Mouse (Mus musculus) heart, embryonic 15.5 days (tissue): ENCODE measurements around the gene Sinhcaf. TPM values are rescaled to one million over a fixed set of nuclear protein-coding genes. Genes with fewer than 3 reads are reported as not detected.
"Not testable (repeated sequence)": the region's sequence is repeated elsewhere in the genome, so short reads cannot be mapped to it uniquely, and the experiment has no call there.

Experiments used
- ATAC-seq: fragments of 200-750 bp; cut with Nextera tagmentation; replicated peaks from 2 replicates; pipeline ENCODE4 v1.8.0; 2017; ENCODE audit warnings: low read depth, moderate TSS enrichment; ENCODE audit not compliant: insufficient number of reproducible peaks, insufficient read depth, low FRiP score
- H3K27ac ChIP-seq: fragments of 300-500 bp; sonication (generic); 2 replicates; pipeline ENCODE4 v1.5.1; 2015; ENCODE audit warnings: mild to moderate bottlenecking, inconsistent platforms
- H3K27me3 ChIP-seq: fragments of 300-500 bp; sonication (generic); 2 replicates; pipeline ENCODE4 v1.6.1; 2015; ENCODE audit warnings: inconsistent platforms
- H3K36me3 ChIP-seq: fragments of 300-500 bp; sonication (generic); 2 replicates; pipeline ENCODE4 v1.6.1; 2015; ENCODE audit warnings: mild to moderate bottlenecking, inconsistent platforms
- H3K4me1 ChIP-seq: fragments of 300-500 bp; sonication (generic); replicated peaks from 2 replicates; pipeline ENCODE4 v1.6.1; 2015; ENCODE audit warnings: inconsistent platforms
- H3K4me2 ChIP-seq: fragments of 300-500 bp; sonication (generic); 2 replicates; pipeline ENCODE4 v1.6.1; 2015; ENCODE audit warnings: inconsistent platforms, mild to moderate bottlenecking, moderate library complexity
- H3K4me3 ChIP-seq: fragments of 300-500 bp; sonication (generic); 2 replicates; pipeline ENCODE4 v1.5.1; 2015; ENCODE audit warnings: mild to moderate bottlenecking, inconsistent platforms
- H3K9ac ChIP-seq: fragments of 300-500 bp; sonication (generic); 2 replicates; pipeline ENCODE4 v1.6.1; 2015; ENCODE audit warnings: mild to moderate bottlenecking, inconsistent platforms
- H3K9me3 ChIP-seq: fragments of 300-500 bp; sonication (generic); replicated peaks from 2 replicates; pipeline ENCODE4 v1.6.1; 2016; ENCODE audit warnings: inconsistent platforms
- WGBS: fragments of 180-500 bp; shearing (Covaris S2); methylation state at CpG from one replicate; pipeline ENCODE4 v1.1.7; 2015; ENCODE audit warnings: mixed read lengths; 5-methylcytosine and 5-hydroxymethylcytosine counted together
- polyA plus RNA-seq: library from polyadenylated mRNA; unstranded; fragments of >200 nt; fragmentation: Nextera tagmentation; extraction: Ambion mirVana; gene quantifications from 2 replicates; pipeline ENCODE4 v1.2.1, GENCODE M21; 2015

Sinhcaf gene
- polyA plus RNA-seq, 1 experiment from 2014 or later: 44.6 TPM

DNA sequence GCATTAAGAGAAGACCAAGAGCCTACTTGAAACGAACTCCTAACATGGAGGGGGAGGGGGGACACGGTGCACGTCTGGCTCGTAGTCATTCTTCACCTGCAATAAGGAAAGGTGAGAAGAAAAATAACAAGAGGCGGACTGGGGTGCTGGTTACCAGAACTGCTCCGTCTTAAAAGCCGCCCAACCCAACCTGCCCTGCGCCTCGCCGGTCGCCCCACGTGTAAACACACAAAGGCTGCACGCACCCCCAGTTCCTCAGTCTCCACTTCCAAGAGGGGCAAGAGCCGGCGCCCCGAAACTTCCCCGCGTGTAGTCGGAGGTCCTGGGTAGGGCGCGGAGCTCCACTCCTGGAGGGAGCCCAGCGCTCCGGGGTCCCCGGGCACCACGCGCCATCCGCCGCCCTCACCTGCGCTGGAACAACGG lies 1.9 kb downstream of the Sinhcaf start:
- peak overlapping the region; percentile 81 for H3K4me2 ChIP-seq
- H3K36me3 ChIP-seq: no peaks in the 10 kb centered on the region
- peak overlapping the region; percentile 75 for H3K4me3 ChIP-seq
- WGBS: under 1% methylated on average over 30 of the region's 30 CpGs
- peak overlapping the region; percentile 81 for H3K9ac ChIP-seq
- no peaks in the 10 kb centered on the region for H3K27me3 ChIP-seq
- no peaks in the 10 kb centered on the region for H3K9me3 ChIP-seq
- peaks cover 7% of the 10 kb centered on the region for H3K4me1 ChIP-seq
- ATAC-seq: no peak
- H3K27ac ChIP-seq: peak overlapping the region; percentile 92

GRCm38 (mm10) chr6:148943695-148944094 lies 2.6 kb downstream of the Sinhcaf start:
- Histone ChIP-seq H3K9me3 (no peaks in the 10 kb centered on the region), H3K27ac (no peak overlapping the region), H3K27me3 (no peaks in the 10 kb centered on the region), H3K9ac (no peak overlapping the region), H3K4me3 (peak overlapping the region; percentile 75), H3K4me1 (peaks cover 7% of the 10 kb centered on the region), H3K36me3 (no peaks in the 10 kb centered on the region), H3K4me2 (peak overlapping the region; percentile 81)
- no peak for ATAC-seq
- WGBS: 28% methylated on average over 3 of the region's 3 CpGs

- WGBS: 78% methylated on average over 4 of the region's 4 CpGs
These were observed 3.9 kb downstream of the Sinhcaf start for GRCm38 (mm10) chr6:148942406-148942805.

GRCm38 (mm10) chr6:148941880-148942279 lies 4.4 kb downstream of the Sinhcaf start:
- H3K4me2 ChIP-seq: no peak overlapping the region
- H3K36me3 ChIP-seq: no peaks in the 10 kb centered on the region
- H3K4me1 ChIP-seq: peaks cover 4% of the 10 kb centered on the region
- no peak overlapping the region for H3K27ac ChIP-seq
- WGBS: 65% methylated on average over 5 of the region's 5 CpGs
- H3K27me3 ChIP-seq: no peaks in the 10 kb centered on the region
- ATAC-seq: no peak
- no peaks in the 10 kb centered on the region for H3K9me3 ChIP-seq
- no peak overlapping the region for H3K9ac ChIP-seq
- H3K4me3 ChIP-seq: no peak overlapping the region

More at GRCm38 (mm10) chr6:148942406-148942805, 3.9 kb downstream of the Sinhcaf start:
- no peak overlapping the region for H3K4me3 ChIP-seq
- H3K4me2 ChIP-seq: no peak overlapping the region
- no peak overlapping the region for H3K27ac ChIP-seq
- H3K36me3 ChIP-seq: no peaks in the 10 kb centered on the region
- peaks cover 7% of the 10 kb centered on the region for H3K4me1 ChIP-seq
- no peak overlapping the region for H3K9ac ChIP-seq
- no peak for ATAC-seq
- no peaks in the 10 kb centered on the region for H3K27me3 ChIP-seq
- no peaks in the 10 kb centered on the region for H3K9me3 ChIP-seq

- H3K9ac ChIP-seq, H3K4me1 ChIP-seq, H3K27ac ChIP-seq, ATAC-seq, H3K27me3 ChIP-seq, H3K9me3 ChIP-seq, H3K4me2 ChIP-seq, H3K4me3 ChIP-seq, H3K36me3 ChIP-seq: not testable (repeated sequence)
- WGBS: 88% methylated on average over 2 of the region's 3 CpGs
These were observed 5.9 kb downstream of the Sinhcaf start for GRCm38 (mm10) chr6:148940383-148940782.

DNA sequence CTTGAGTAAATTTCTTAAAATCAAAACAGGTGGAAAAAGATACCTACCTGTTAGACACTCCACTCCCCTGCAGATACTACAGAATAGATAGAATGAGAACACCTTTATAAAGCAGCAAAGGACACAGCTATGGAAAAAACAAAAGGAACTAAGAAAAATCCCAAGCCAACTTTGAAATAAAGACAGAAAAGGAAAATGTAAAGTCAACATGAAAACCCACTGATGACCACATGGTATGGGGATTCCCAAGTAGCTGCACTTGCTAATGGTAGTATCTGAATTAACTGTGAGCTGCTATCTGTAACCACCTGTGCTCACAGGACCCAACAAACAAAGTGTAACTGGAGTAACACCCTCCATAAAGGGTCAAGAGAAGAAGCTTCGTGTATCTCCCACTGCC lies 8.6 kb downstream of the Sinhcaf start:
- no peak overlapping the region for H3K9ac ChIP-seq
- no peaks in the 10 kb centered on the region for H3K36me3 ChIP-seq
- 61% methylated on average over 1 of the region's 1 CpGs for whole genome bisulfite sequencing
- H3K4me3 ChIP-seq: no peak overlapping the region
- H3K4me1 ChIP-seq: peaks cover 11% of the 10 kb centered on the region
- H3K9me3 ChIP-seq: no peaks in the 10 kb centered on the region
- no peak overlapping the region for H3K27ac ChIP-seq
- H3K27me3 ChIP-seq: no peaks in the 10 kb centered on the region
- no peak for ATAC-seq
- H3K4me2 ChIP-seq: no peak overlapping the region

DNA sequence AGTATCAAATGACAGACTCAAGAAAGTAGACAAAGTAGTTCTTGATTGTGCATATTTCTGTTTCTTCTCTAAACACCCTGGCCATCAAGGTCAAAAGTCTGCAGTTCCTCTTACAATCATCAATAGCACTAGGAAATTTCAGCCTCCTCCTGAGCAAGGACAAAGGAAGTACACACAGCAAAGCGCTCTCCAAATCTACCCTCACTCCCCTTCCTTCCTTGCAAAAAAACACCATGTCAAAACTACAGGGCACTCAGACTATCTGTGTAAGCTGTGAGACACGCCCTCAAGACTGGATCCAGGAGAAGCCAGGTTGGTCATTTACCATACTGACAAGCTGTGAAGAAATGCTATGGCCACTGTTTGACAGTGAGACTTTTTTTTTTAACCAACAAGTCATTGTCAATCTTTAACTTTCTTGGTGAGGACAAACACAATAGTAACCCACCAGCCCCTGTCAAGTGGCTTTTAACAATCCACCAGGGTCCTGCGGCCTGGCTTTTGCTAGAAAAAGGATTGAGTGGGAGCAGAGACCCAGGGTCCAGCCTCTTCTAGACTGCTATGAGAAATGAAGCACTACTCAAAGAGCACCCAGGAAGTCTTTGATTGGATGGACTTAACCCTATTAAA lies 11.2 kb downstream of the Sinhcaf start:
- no peak overlapping the region for H3K27ac ChIP-seq
- ATAC-seq: no peak
- peaks cover 11% of the 10 kb centered on the region for H3K4me1 ChIP-seq
- H3K36me3 ChIP-seq: peaks cover 20% of the 10 kb centered on the region
- WGBS: 67% methylated on average over 3 of the region's 3 CpGs
- H3K9ac ChIP-seq: no peak overlapping the region
- no peak overlapping the region for H3K4me2 ChIP-seq
- H3K4me3 ChIP-seq: no peak overlapping the region
- H3K9me3 ChIP-seq: no peaks in the 10 kb centered on the region
- H3K27me3 ChIP-seq: no peaks in the 10 kb centered on the region

DNA sequence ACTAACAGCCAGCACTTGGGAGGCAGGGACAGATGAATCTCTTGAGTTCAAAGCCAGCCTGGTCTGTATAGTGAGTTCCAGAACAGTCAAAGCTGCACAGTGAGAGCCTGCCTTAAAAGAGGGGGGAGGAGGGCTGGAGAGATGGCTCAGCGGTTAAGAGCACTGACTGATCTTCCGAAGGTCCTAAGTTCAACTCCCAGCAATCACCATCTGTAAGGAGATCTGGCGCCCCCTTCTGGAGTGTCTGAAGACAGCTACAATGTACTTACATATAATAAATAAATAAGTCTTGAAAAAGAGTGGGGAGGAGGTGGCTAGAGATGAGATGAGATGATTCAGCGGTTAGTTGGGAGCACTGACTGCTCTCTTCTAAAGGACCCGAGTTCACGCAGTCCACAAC lies 15.0 kb downstream of the Sinhcaf start:
- H3K9ac ChIP-seq: no peak overlapping the region
- WGBS: 83% methylated on average over 6 of the region's 6 CpGs
- H3K36me3 ChIP-seq: peaks cover 53% of the 10 kb centered on the region
- H3K27ac ChIP-seq: no peak overlapping the region
- H3K4me3 ChIP-seq: no peak overlapping the region
- peaks cover 9% of the 10 kb centered on the region for H3K4me1 ChIP-seq
- no peaks in the 10 kb centered on the region for H3K9me3 ChIP-seq
- no peak overlapping the region for H3K4me2 ChIP-seq
- H3K27me3 ChIP-seq: no peaks in the 10 kb centered on the region
- ATAC-seq: no peak

GRCm38 (mm10) chr6:148918841-148919398 lies 27.3 kb downstream of the Sinhcaf start:
- Histone ChIP-seq H3K4me3 (no peak overlapping the region), H3K27ac (no peak overlapping the region), H3K4me2 (no peak overlapping the region), H3K27me3 (no peaks in the 10 kb centered on the region), H3K9ac (no peak overlapping the region), H3K9me3 (no peaks in the 10 kb centered on the region), H3K4me1 (no peaks in the 10 kb centered on the region), H3K36me3 (peaks cover 8% of the 10 kb centered on the region; the same call in 1 of the 2 replicates)
- ATAC-seq: no peak

DNA sequence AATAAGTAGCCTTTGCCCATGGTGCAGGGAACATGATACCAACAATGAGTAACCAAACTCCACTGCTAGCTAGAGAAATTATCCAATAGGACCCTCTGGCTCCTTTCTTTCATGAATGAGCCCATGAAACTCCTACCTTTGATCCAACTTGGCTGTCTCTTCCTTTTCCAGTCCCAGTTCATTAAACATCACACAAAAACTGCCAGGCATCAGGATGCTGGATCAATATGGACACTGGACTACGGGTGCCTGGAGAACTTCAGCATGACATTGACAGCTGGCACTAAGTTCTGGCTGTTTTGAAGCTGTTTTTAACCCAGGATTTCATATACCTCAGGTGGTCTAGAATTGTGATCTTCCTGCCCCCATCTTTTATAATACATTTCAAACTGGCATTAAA lies 28.6 kb downstream of the Sinhcaf start:
- Histone ChIP-seq H3K4me3 (no peak overlapping the region), H3K27ac (no peak overlapping the region), H3K36me3 (peaks cover 4% of the 10 kb centered on the region; the same call in 1 of the 2 replicates), H3K4me1 (no peaks in the 10 kb centered on the region), H3K9me3 (no peaks in the 10 kb centered on the region), H3K4me2 (no peak overlapping the region), H3K9ac (no peak overlapping the region), H3K27me3 (no peaks in the 10 kb centered on the region)
- WGBS: 65% methylated on average over 1 of the region's 1 CpGs
- ATAC-seq: no peak

GRCm38 (mm10) chr6:148916817-148917216 lies 29.4 kb downstream of the Sinhcaf start:
- Histone ChIP-seq H3K27me3 (no peaks in the 10 kb centered on the region), H3K9me3 (no peaks in the 10 kb centered on the region), H3K4me3 (no peak overlapping the region), H3K9ac (no peak overlapping the region), H3K4me1 (no peaks in the 10 kb centered on the region), H3K4me2 (no peak overlapping the region), H3K36me3 (peaks cover 4% of the 10 kb centered on the region; the same call in 1 of the 2 replicates), H3K27ac (no peak overlapping the region)
- no peak for ATAC-seq
- WGBS: 35% methylated on average over 3 of the region's 3 CpGs

- no peak overlapping the region for H3K9ac ChIP-seq
- ATAC-seq: no peak
These were observed 32.3 kb downstream of the Sinhcaf start for GRCm38 (mm10) chr6:148913938-148914337.

More at GRCm38 (mm10) chr6:148913938-148914337, 32.3 kb downstream of the Sinhcaf start:
- H3K4me1 ChIP-seq: no peaks in the 10 kb centered on the region
- no peaks in the 10 kb centered on the region for H3K9me3 ChIP-seq
- H3K4me3 ChIP-seq: no peak overlapping the region
- no peaks in the 10 kb centered on the region for H3K36me3 ChIP-seq
- WGBS: 11% methylated on average over 2 of the region's 2 CpGs
- no peak overlapping the region for H3K27ac ChIP-seq
- no peak overlapping the region for H3K4me2 ChIP-seq
- H3K27me3 ChIP-seq: no peaks in the 10 kb centered on the region
